Mouse (Mus musculus): Measurements from ENCODE around the gene Ppard.

DNA sequence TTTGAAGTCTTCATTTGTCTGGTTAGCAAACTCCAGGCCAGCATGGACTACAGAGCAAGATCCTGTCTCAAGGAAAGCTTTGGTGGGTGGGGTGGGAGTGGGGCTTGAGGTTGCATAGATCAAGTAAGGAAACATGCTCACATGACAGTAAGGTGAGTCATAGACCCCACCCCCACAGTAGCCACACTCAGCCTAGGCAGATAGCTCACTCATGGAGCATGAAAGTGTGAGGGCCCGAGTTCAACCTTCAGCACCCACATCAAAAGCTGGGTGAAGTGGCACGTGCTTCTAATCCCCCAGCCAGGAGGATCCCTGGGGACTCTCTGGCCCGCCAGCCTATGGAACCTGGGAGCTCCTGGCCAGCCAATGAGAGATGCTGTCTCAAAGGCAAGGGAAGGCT lies 38.9 kb upstream of the Ppard start:
- no peak for TF ChIP-seq GATA1 (IDR thresholded peaks at IDR 0.05; ENCODE audit: borderline replicate concordance, low read length)
- TF ChIP-seq FLI1 (IDR thresholded peaks at IDR 0.05; ENCODE audit: low read length) = no peak

All from megakaryocyte, embryonic 14.5 days (primary cell).